Mouse (Mus musculus) liver, postnatal 0 days (tissue): Measurements from ENCODE around the gene Setd1b.

Experiments
- CTCF ChIP-seq: sonication (generic); IDR thresholded peaks from 2 replicates; pipeline ENCODE4 v1.5.1; 2016; ENCODE audit warnings: antibody characterized with exemption, low read depth
- EP300 ChIP-seq: IDR thresholded peaks from 2 replicates; pipeline ENCODE4 v1.6.1; 2016; ENCODE audit warnings: antibody characterized with exemption, low read depth, mild to moderate bottlenecking

- TF ChIP-seq EP300 (no peak), CTCF (no peak)
These were observed 12.7 kb upstream of the Setd1b start for GRCm38 (mm10) chr5:123129170-123129757.
